Mouse (Mus musculus) limb, embryonic 12.5 days (tissue): ENCODE results near the gene Pclaf. TPM values are rescaled to one million over a fixed set of nuclear protein-coding genes. Genes with fewer than 3 reads are reported as not detected.

Experiments used
- ATAC-seq: fragments of 200-750 bp; cut with Nextera tagmentation; 2 replicates; pipeline ENCODE4 v1.8.0; 2017; ENCODE audit warnings: low read depth, moderate TSS enrichment; ENCODE audit not compliant: insufficient number of reproducible peaks, insufficient read depth, low FRiP score, low TSS enrichment
- H3K27ac ChIP-seq: fragments of 300-500 bp; sonication (generic); 2 replicates; pipeline ENCODE4 v1.5.1; 2016; ENCODE audit warnings: mild to moderate bottlenecking, moderate library complexity
- H3K27me3 ChIP-seq: fragments of 300-500 bp; sonication (generic); 2 replicates; pipeline ENCODE4 v1.6.1; 2016; ENCODE audit warnings: mild to moderate bottlenecking, moderate library complexity
- H3K36me3 ChIP-seq: fragments of 300-500 bp; sonication (generic); 2 replicates; pipeline ENCODE4 v1.6.1; 2016; ENCODE audit warnings: mild to moderate bottlenecking, moderate library complexity
- H3K4me1 ChIP-seq: fragments of 300-500 bp; sonication (generic); replicated peaks from 2 replicates; pipeline ENCODE4 v1.6.1; 2016
- H3K4me2 ChIP-seq: fragments of 300-500 bp; sonication (generic); 2 replicates; pipeline ENCODE4 v1.6.1; 2016; ENCODE audit warnings: mild to moderate bottlenecking, moderate library complexity
- H3K4me3 ChIP-seq: fragments of 300-500 bp; sonication (generic); replicated peaks from 2 replicates; pipeline ENCODE4 v1.5.1; 2016; ENCODE audit warnings: mild to moderate bottlenecking
- H3K9ac ChIP-seq: fragments of 300-500 bp; sonication (generic); replicated peaks from 2 replicates; pipeline ENCODE4 v1.6.1; 2016; ENCODE audit warnings: mild to moderate bottlenecking, moderate library complexity
- H3K9me3 ChIP-seq: fragments of 300-500 bp; sonication (generic); 2 replicates; pipeline ENCODE4 v1.6.1; 2016; ENCODE audit warnings: mild to moderate bottlenecking, moderate library complexity
- WGBS: fragments of 180-500 bp; shearing (Covaris S2); methylation state at CpG from one replicate; pipeline ENCODE4 v1.1.7; 2016; 5-methylcytosine and 5-hydroxymethylcytosine counted together
- polyA plus RNA-seq: library from polyadenylated mRNA; unstranded; fragments of >200 nt; fragmentation: Nextera tagmentation; extraction: Ambion mirVana; gene quantifications from 2 replicates; pipeline ENCODE4 v1.2.1, GENCODE M21; 2016

The Pclaf gene
- polyA plus RNA-seq, 1 experiment from 2014 or later, result 259 TPM

DNA sequence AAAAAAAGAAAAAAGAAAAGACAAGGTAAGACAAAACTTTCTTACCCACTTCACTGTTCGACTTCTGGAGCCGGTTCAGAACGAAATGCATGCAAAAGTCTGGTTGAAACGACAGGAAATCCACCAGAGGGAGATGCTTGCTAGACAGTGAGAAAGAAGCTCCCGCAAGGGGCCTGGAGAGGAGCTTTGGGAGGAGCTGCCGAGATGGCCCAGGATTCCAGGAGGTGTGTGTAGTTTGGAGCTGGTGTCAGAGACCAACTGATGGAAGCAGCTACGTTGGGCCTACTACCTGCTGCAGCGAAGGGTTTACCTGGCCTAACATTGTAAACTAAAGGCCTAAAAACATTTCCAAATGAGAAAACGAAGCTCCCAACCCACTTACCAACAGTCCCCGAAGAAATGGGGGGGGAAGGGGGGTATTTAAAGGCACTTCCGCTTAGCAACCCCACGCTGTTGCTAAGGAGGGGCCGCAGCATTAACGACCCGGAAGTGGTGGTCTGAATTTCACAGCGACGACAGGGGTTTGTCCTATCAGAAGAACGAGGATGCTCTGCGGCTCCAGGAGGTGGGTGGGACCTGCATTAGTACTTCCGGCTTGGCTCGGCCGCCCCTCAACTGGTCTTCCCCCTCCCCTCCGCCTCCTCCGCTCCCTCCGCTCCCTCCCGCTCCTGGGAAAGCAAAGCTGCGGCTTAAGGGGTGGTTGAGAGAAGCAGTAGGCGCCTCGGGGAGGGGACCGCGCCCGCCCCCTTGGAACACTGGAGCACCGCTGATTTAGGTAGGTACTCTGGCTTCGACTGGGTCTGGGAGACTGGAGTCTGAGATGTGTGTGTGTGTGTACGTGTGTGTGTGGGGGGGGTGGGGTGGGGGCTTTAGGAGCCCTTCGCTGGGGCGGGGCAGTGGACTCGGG, 18.6 kb downstream of the Pclaf start, which contains the start of the genes Trip4 and Csnk1g1:
TSS of gene Trip4 (minus strand) at position 401 of the 907 bp plus-strand sequence.
TSS of gene Csnk1g1 (plus strand) at position 531 of the 907 bp plus-strand sequence.
- Histone ChIP-seq H3K27me3 (no peaks in the 10 kb centered on the region), H3K4me2 (peak within 1 kb of the TSS; percentile 77), H3K9ac (peak within 1 kb of the TSS; percentile 85), H3K4me3 (peak within 1 kb of the TSS; percentile 80), H3K27ac (peak within 1 kb of the TSS; percentile 91), H3K9me3 (no peaks in the 10 kb centered on the region), H3K4me1 (peaks cover 11% of the 10 kb centered on the region), H3K36me3 (peaks cover 23% of the 10 kb centered on the region)
- peak; percentile 98 for ATAC-seq
- 1% methylated on average over 38 of the region's 38 CpGs for WGBS

DNA sequence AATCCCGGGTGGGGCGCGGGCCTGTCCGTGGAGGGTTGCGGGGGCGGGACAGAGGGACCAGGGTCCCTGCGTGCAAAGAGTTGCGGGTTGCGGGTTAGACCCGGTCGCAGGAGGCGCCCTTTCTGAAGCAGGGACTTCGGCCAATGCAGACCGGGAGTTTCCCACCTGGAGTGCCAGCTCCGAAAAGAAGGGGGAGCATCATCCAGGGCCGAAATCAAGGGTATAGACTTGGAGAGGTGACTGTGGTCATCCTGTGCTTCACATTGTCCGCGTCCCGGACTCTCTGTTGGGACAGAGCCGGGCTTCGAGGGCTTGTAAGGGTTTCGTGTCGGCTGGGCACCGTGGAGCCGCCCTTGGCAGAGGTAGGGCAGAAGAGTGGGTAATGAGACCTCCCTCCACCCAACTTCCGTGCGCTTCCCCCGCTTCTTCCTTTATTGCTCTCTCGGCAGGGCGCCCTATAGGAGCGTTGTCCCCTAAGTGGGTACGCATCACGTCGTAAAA, 19.3 kb downstream of the Pclaf start:
- WGBS, result under 1% methylated on average over 34 of the region's 34 CpGs
- H3K4me2 ChIP-seq, result peak overlapping the region; percentile 77
- peak overlapping the region; percentile 91 for H3K27ac ChIP-seq
- H3K27me3 ChIP-seq, result no peaks in the 10 kb centered on the region
- peaks cover 16% of the 10 kb centered on the region for H3K36me3 ChIP-seq
- peak; percentile 66; the same call in 1 of the 2 replicates for ATAC-seq
- H3K9ac ChIP-seq, result peak overlapping the region; percentile 85
- H3K9me3 ChIP-seq, result no peaks in the 10 kb centered on the region
- peak overlapping the region; percentile 80 for H3K4me3 ChIP-seq
- H3K4me1 ChIP-seq, result peaks cover 11% of the 10 kb centered on the region

DNA sequence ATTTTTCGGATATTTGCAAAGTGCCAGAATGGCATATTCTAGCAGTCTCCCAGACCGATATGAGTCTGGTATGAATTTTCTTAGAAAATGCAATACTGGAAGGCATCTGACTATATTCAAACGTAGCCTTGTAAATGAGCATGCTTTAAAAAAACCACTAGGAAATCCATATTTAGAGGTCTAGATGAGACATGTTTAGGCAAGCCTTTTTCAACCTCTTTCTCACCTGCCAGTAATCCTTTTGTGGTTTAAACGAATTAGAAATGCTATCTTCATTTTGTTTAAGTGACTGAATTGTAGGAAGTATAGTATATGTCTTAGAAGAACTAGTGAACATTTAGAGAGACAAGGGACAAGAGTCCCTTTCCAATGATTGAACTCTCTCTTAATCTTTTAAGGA, 19.8 kb downstream of the Pclaf start:
- Histone ChIP-seq H3K9ac (peak overlapping the region; percentile 85), H3K27me3 (no peaks in the 10 kb centered on the region), H3K9me3 (no peaks in the 10 kb centered on the region), H3K36me3 (peaks cover 14% of the 10 kb centered on the region), H3K4me3 (peak overlapping the region; percentile 80), H3K27ac (peak overlapping the region; percentile 91), H3K4me2 (peak overlapping the region; percentile 77), H3K4me1 (peaks cover 11% of the 10 kb centered on the region)
- WGBS, result 11% methylated on average over 4 of the region's 4 CpGs
- ATAC-seq, result no peak

DNA sequence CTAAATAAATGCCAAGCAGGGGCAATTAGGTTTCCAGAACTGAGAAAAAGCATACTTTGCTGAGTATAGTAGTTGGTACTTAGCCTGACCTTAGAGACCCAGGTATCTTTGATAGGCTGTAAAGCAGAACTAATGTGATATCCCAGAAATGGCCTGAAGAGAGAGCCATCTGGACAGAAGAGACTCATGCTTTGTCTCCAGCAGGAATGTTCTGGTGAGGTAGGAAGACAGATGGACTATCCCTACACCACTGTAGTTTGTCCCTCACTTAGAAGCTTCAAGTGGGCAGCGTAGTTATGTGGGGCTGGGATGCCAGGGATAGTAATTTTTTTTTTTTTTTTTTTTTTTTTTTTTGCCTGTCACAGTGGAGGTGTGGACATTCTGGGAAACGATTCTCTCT, 23.9 kb downstream of the Pclaf start:
- 66% methylated on average over 2 of the region's 2 CpGs for whole genome bisulfite sequencing

DNA sequence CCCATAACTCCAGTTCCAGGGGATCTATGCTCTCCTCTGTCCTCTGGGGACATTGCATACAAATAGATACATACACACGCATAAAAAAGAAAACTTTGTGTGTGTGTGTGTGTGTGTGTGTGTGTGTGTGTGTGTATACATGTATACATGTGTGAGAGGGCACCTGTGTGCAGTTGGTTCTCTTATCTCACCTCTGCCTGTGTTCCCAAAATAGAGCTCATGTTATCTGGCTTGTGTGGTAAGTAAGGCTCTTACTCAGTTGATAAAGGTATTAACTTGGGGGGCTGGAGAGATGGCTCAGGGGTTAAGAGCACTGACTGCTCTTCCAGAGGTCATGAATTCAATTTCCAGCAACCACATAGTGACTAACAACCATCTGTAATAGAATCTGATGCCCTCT, 27.0 kb downstream of the Pclaf start:
- Histone ChIP-seq H3K9ac (no peak overlapping the region), H3K4me1 (no peaks in the 10 kb centered on the region), H3K36me3 (no peaks in the 10 kb centered on the region), H3K4me2 (no peak overlapping the region), H3K27ac (no peak overlapping the region), H3K27me3 (no peaks in the 10 kb centered on the region), H3K9me3 (no peaks in the 10 kb centered on the region), H3K4me3 (no peak overlapping the region)
- ATAC-seq, result no peak
- 88% methylated on average over 1 of the region's 1 CpGs for WGBS

More for the DNA sequence above, 23.9 kb downstream of the Pclaf start:
- H3K27me3 ChIP-seq, result no peaks in the 10 kb centered on the region
- no peak overlapping the region for H3K4me2 ChIP-seq
- no peaks in the 10 kb centered on the region for H3K9me3 ChIP-seq
- no peak for ATAC-seq
- H3K4me3 ChIP-seq, result no peak overlapping the region
- peaks cover 6% of the 10 kb centered on the region for H3K4me1 ChIP-seq
- H3K27ac ChIP-seq, result no peak overlapping the region
- no peaks in the 10 kb centered on the region for H3K36me3 ChIP-seq
- H3K9ac ChIP-seq, result no peak overlapping the region

DNA sequence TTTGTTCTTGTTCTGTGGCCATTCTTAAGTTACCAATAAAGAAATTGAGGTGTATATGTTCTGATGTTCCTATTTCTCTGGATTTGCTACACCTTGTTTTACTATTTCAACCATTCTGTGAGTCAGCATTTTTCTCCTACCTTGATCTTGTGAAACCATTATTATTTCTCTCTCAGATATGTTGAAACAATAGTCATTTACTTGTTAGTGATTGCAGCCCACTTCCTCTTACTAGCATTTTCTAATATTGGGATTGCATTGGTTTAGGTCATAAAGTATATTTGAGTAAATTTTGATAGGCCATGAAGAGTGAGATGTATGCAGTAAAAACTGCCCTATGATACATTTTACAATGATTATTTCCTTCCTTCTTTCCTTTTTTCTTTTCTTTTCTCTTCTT, 38.4 kb downstream of the Pclaf start:
- Histone ChIP-seq H3K9ac (no peak overlapping the region), H3K4me1 (peaks cover 4% of the 10 kb centered on the region; the same call in 1 of the 2 replicates), H3K27ac (no peak overlapping the region), H3K36me3 (no peaks in the 10 kb centered on the region), H3K4me3 (no peak overlapping the region), H3K9me3 (no peaks in the 10 kb centered on the region), H3K27me3 (no peaks in the 10 kb centered on the region), H3K4me2 (no peak overlapping the region)
- no peak for ATAC-seq

DNA sequence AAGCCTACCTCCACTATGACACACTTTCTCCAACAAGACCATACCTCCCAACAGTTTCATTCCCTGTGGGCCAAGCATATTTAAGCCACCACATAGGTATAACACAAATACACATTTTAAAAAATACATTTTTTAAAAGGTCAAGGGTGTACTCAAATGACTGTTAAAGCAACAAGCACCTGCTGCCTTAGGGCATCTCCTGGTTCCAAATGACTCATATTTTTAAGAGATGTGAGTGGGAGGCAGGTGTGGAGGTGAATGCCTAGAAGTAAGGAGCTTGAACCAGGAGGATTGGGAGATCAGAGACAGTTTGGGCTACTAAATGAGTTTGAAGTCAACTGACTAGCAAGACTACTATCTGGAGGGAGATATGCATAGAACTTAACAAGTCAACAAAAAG, 39.8 kb downstream of the Pclaf start:
- Histone ChIP-seq H3K4me3 (no peak overlapping the region), H3K4me1 (no peaks in the 10 kb centered on the region), H3K9me3 (no peaks in the 10 kb centered on the region), H3K4me2 (no peak overlapping the region), H3K36me3 (no peaks in the 10 kb centered on the region), H3K27me3 (no peaks in the 10 kb centered on the region), H3K9ac (no peak overlapping the region), H3K27ac (no peak overlapping the region)
- no peak for ATAC-seq

DNA sequence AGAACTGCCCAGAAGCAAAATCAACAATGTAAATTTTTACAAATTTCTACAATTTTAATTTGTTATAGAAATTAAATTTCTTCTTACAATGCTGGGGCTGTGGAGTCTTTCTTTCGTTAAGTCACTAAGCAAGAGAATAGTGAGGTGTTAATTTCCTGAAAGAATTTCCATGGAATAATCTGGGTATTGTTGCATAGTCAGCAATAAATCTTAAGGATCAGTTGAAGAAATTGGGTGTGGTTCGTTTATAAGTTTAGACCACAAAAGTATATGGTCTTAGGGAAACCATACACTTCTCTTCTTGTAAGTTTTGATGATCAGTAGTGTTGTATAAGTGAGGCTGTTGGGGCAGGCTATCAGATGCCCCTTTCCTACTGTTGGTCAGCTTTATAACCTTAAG, 47.5 kb downstream of the Pclaf start:
- no peak for ATAC-seq
- H3K27me3 ChIP-seq, result no peaks in the 10 kb centered on the region
- H3K27ac ChIP-seq, result no peak overlapping the region
- H3K9me3 ChIP-seq, result no peaks in the 10 kb centered on the region
- no peaks in the 10 kb centered on the region for H3K4me1 ChIP-seq
- H3K4me3 ChIP-seq, result no peak overlapping the region
- WGBS, result 90% methylated on average over 2 of the region's 2 CpGs
- no peak overlapping the region for H3K4me2 ChIP-seq
- H3K9ac ChIP-seq, result no peak overlapping the region
- peaks cover 3% of the 10 kb centered on the region; the same call in 1 of the 2 replicates for H3K36me3 ChIP-seq

DNA sequence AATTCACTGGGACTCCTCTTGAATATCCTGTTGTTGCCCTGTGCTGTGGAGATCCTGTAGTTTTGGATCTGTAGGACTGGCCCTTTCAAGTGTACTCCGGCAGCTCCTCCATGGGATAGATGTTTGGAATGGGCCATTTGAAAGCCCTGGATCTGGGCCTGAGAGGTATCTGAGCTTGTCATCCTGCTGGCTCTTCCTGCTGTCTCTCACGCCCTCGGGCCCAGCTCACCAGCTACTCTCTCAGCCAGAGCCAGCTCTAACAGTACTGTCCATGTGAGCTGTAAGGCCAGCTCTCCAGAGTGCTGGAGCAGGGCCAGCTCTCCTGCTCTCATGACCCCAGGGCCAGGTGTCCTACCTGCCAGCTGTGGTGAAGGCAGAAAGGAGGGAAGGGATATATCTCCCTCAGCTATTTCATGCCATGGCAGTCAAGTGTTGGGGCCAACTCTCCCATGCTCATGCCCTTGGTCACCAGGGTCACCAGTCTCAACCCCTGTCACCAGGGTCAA, 61.1 kb downstream of the Pclaf start:
- Histone ChIP-seq H3K4me2 (no peak overlapping the region), H3K9ac (no peak overlapping the region), H3K9me3 (no peaks in the 10 kb centered on the region), H3K36me3 (peaks cover 9% of the 10 kb centered on the region), H3K4me3 (no peak overlapping the region), H3K27ac (no peak overlapping the region), H3K27me3 (no peaks in the 10 kb centered on the region), H3K4me1 (no peaks in the 10 kb centered on the region)
- ATAC-seq, result no peak
- 88% methylated on average over 3 of the region's 3 CpGs for WGBS
